Mouse (Mus musculus): Measurements from ENCODE around the gene Farp1. TPM values are rescaled to one million over a fixed set of nuclear protein-coding genes. Genes with fewer than 3 reads are reported as not detected.

Farp1 gene
- total and polyA plus RNA-seq, 2 experiments, result 4.2 to 8.6 TPM

- DNase-seq (ENCODE audit: extremely low read depth, low read depth, low spot score), result no peak
- 90% methylated on average over 12 of the region's 12 CpGs for WGBS
- H3K4me3 ChIP-seq (ENCODE audit: insufficient read depth, low read depth, low read length), result no peak overlapping the region
- H3K27me3 ChIP-seq (ENCODE audit: control insufficient read depth, insufficient read depth, low read length), result no peaks in the 10 kb centered on the region
- TF ChIP-seq POLR2A (IDR thresholded peaks at IDR 0.05; ENCODE audit: extremely low read depth, insufficient read depth, low read length) (no peak), CTCF (IDR thresholded peaks at IDR 0.05; ENCODE audit: low read depth, low read length) (no peak)
- no peaks in the 10 kb centered on the region; the same call in 1 of the 2 replicates for H3K36me3 ChIP-seq (ENCODE audit: control insufficient read depth, insufficient read depth, low read length)
- H3K27ac ChIP-seq (replicated peaks; ENCODE audit: insufficient read depth, low read depth, low read length), result no peak overlapping the region
- no peaks in the 10 kb centered on the region for H3K79me2 ChIP-seq (ENCODE audit: control insufficient read depth, insufficient read depth, low read length)
- H3K4me1 ChIP-seq (ENCODE audit: control insufficient read depth, insufficient read depth, low read length), result peaks cover 19% of the 10 kb centered on the region
- no peak overlapping the region for H3K9ac ChIP-seq (ENCODE audit: low read depth, low read length)
These were observed 199.8 kb downstream of the Farp1 start for GRCm38 (mm10) chr14:121234741-121235307.

GRCm38 (mm10) chr14:121236736-121237135 lies 201.7 kb downstream of the Farp1 start:
- H3K4me3 ChIP-seq (ENCODE audit: insufficient read depth, low read depth, low read length), result no peak overlapping the region
- no peak overlapping the region for H3K27ac ChIP-seq (replicated peaks; ENCODE audit: insufficient read depth, low read depth, low read length)
- TF ChIP-seq CTCF (IDR thresholded peaks at IDR 0.05; ENCODE audit: low read depth, low read length) (no peak), POLR2A (IDR thresholded peaks at IDR 0.05; ENCODE audit: extremely low read depth, insufficient read depth, low read length) (no peak)
- H3K27me3 ChIP-seq (ENCODE audit: control insufficient read depth, insufficient read depth, low read length), result no peaks in the 10 kb centered on the region
- 92% methylated on average over 4 of the region's 4 CpGs for WGBS
- peaks cover 4% of the 10 kb centered on the region; the same call in 1 of the 2 replicates for H3K36me3 ChIP-seq (ENCODE audit: control insufficient read depth, insufficient read depth, low read length)
- H3K4me1 ChIP-seq (ENCODE audit: control insufficient read depth, insufficient read depth, low read length), result peaks cover 20% of the 10 kb centered on the region
- DNase-seq (ENCODE audit: extremely low read depth, low read depth, low spot score), result no peak
- no peaks in the 10 kb centered on the region for H3K79me2 ChIP-seq (ENCODE audit: control insufficient read depth, insufficient read depth, low read length)
- H3K9ac ChIP-seq (ENCODE audit: low read depth, low read length), result no peak overlapping the region

GRCm38 (mm10) chr14:121238727-121239126 lies 203.7 kb downstream of the Farp1 start:
- no peaks in the 10 kb centered on the region for H3K79me2 ChIP-seq (ENCODE audit: control insufficient read depth, insufficient read depth, low read length)
- WGBS, result 32% methylated on average over 10 of the region's 10 CpGs
- no peak overlapping the region for H3K4me3 ChIP-seq (ENCODE audit: insufficient read depth, low read depth, low read length)
- no peaks in the 10 kb centered on the region for H3K27me3 ChIP-seq (ENCODE audit: control insufficient read depth, insufficient read depth, low read length)
- peak; percentile 72 for DNase-seq (ENCODE audit: extremely low read depth, low read depth, low spot score)
- H3K9ac ChIP-seq (ENCODE audit: low read depth, low read length), result peak overlapping the region; percentile 27; the same call in 1 of the 2 replicates
- peak overlapping the region; percentile 91 for H3K27ac ChIP-seq (replicated peaks; ENCODE audit: insufficient read depth, low read depth, low read length)
- TF ChIP-seq CTCF (IDR thresholded peaks at IDR 0.05; ENCODE audit: low read depth, low read length) (no peak), POLR2A (IDR thresholded peaks at IDR 0.05; ENCODE audit: extremely low read depth, insufficient read depth, low read length) (no peak)
- peaks cover 20% of the 10 kb centered on the region for H3K4me1 ChIP-seq (ENCODE audit: control insufficient read depth, insufficient read depth, low read length)
- H3K36me3 ChIP-seq (ENCODE audit: control insufficient read depth, insufficient read depth, low read length), result peaks cover 5% of the 10 kb centered on the region; the same call in 1 of the 2 replicates

GRCm38 (mm10) chr14:121239386-121239785 lies 204.4 kb downstream of the Farp1 start:
- Histone ChIP-seq H3K36me3 (ENCODE audit: control insufficient read depth, insufficient read depth, low read length) (peaks cover 7% of the 10 kb centered on the region; the same call in 1 of the 2 replicates), H3K27ac (replicated peaks; ENCODE audit: insufficient read depth, low read depth, low read length) (peak overlapping the region; percentile 62), H3K9ac (ENCODE audit: low read depth, low read length) (no peak overlapping the region), H3K4me1 (ENCODE audit: control insufficient read depth, insufficient read depth, low read length) (peaks cover 20% of the 10 kb centered on the region), H3K4me3 (ENCODE audit: insufficient read depth, low read depth, low read length) (no peak overlapping the region), H3K79me2 (ENCODE audit: control insufficient read depth, insufficient read depth, low read length) (no peaks in the 10 kb centered on the region), H3K27me3 (ENCODE audit: control insufficient read depth, insufficient read depth, low read length) (no peaks in the 10 kb centered on the region)
- DNase-seq (ENCODE audit: extremely low read depth, low read depth, low spot score), result no peak
- 44% methylated on average over 8 of the region's 8 CpGs for whole genome bisulfite sequencing
- TF ChIP-seq CTCF (IDR thresholded peaks at IDR 0.05; ENCODE audit: low read depth, low read length) (no peak), POLR2A (IDR thresholded peaks at IDR 0.05; ENCODE audit: extremely low read depth, insufficient read depth, low read length) (no peak)

GRCm38 (mm10) chr14:121244104-121244503 lies 209.1 kb downstream of the Farp1 start:
- H3K9ac ChIP-seq (ENCODE audit: low read depth, low read length), result no peak overlapping the region
- peaks cover 7% of the 10 kb centered on the region; the same call in 1 of the 2 replicates for H3K36me3 ChIP-seq (ENCODE audit: control insufficient read depth, insufficient read depth, low read length)
- peaks cover 8% of the 10 kb centered on the region; the same call in 1 of the 2 replicates for H3K4me1 ChIP-seq (ENCODE audit: control insufficient read depth, insufficient read depth, low read length)
- H3K4me3 ChIP-seq (ENCODE audit: insufficient read depth, low read depth, low read length), result no peak overlapping the region
- no peak for DNase-seq (ENCODE audit: extremely low read depth, low read depth, low spot score)
- no peak overlapping the region for H3K27ac ChIP-seq (replicated peaks; ENCODE audit: insufficient read depth, low read depth, low read length)
- TF ChIP-seq POLR2A (IDR thresholded peaks at IDR 0.05; ENCODE audit: extremely low read depth, insufficient read depth, low read length) (no peak), CTCF (IDR thresholded peaks at IDR 0.05; ENCODE audit: low read depth, low read length) (no peak)
- 96% methylated on average over 15 of the region's 15 CpGs for WGBS
- no peaks in the 10 kb centered on the region for H3K79me2 ChIP-seq (ENCODE audit: control insufficient read depth, insufficient read depth, low read length)
- H3K27me3 ChIP-seq (ENCODE audit: control insufficient read depth, insufficient read depth, low read length), result no peaks in the 10 kb centered on the region

- DNase-seq (ENCODE audit: extremely low read depth, low read depth, low spot score), result no peak
- H3K9ac ChIP-seq (ENCODE audit: low read depth, low read length), result no peak overlapping the region
- TF ChIP-seq POLR2A (IDR thresholded peaks at IDR 0.05; ENCODE audit: extremely low read depth, insufficient read depth, low read length) (no peak), CTCF (IDR thresholded peaks at IDR 0.05; ENCODE audit: low read depth, low read length) (no peak)
- H3K27me3 ChIP-seq (ENCODE audit: control insufficient read depth, insufficient read depth, low read length), result no peaks in the 10 kb centered on the region
- no peak overlapping the region for H3K4me3 ChIP-seq (ENCODE audit: insufficient read depth, low read depth, low read length)
- H3K4me1 ChIP-seq (ENCODE audit: control insufficient read depth, insufficient read depth, low read length), result peaks cover 4% of the 10 kb centered on the region; the same call in 1 of the 2 replicates
- H3K36me3 ChIP-seq (ENCODE audit: control insufficient read depth, insufficient read depth, low read length), result peaks cover 7% of the 10 kb centered on the region; the same call in 1 of the 2 replicates
- H3K27ac ChIP-seq (replicated peaks; ENCODE audit: insufficient read depth, low read depth, low read length), result no peak overlapping the region
- 89% methylated on average over 14 of the region's 14 CpGs for WGBS
- H3K79me2 ChIP-seq (ENCODE audit: control insufficient read depth, insufficient read depth, low read length), result no peaks in the 10 kb centered on the region
These were observed 211.2 kb downstream of the Farp1 start for GRCm38 (mm10) chr14:121246048-121246731.
